Mouse (Mus musculus) MEL (cell line): ENCODE measurements around the gene Nectin2. TPM values are rescaled to one million over a fixed set of nuclear protein-coding genes. Genes with fewer than 3 reads are reported as not detected.

Experiments used
- DNase-seq: peaks from one replicate; pipeline ENCODE4 v3.0.0; 2011; ENCODE audit warnings: low read depth, low spot score
- H3K27ac ChIP-seq: 2 replicates; pipeline ENCODE4 v1.5.1; 2012; ENCODE audit warnings: low read depth, mild to moderate bottlenecking, control low read depth, low read length, moderate library complexity; ENCODE audit not compliant: control insufficient read depth
- H3K27me3 ChIP-seq, 2 experiments: fragments of 150-350 bp in 1 of 2; sonication (generic) in 1 of 2; 2 replicates each; pipeline ENCODE4 v1.6.1; 2012; ENCODE audit warnings: low read length in 2 of 2, mild to moderate bottlenecking in 2 of 2, improper control_type of control experiment in 1 of 2, moderate library complexity in 1 of 2; ENCODE audit not compliant: insufficient read depth in 2 of 2, control insufficient read depth in 1 of 2
- H3K36me3 ChIP-seq, 2 experiments: 2 replicates each; pipeline ENCODE4 v1.6.1; 2012 to 2014; ENCODE audit warnings: low read length in 2 of 2, improper control_type of control experiment in 1 of 2, inconsistent platforms in 1 of 2, mild to moderate bottlenecking in 1 of 2; ENCODE audit not compliant: insufficient read depth in 2 of 2, control insufficient read depth in 1 of 2
- H3K4me1 ChIP-seq, 2 experiments: fragments of 150-350 bp in 1 of 2; sonication (generic) in 1 of 2; 2 replicates each; pipeline ENCODE4 v1.6.1; 2012; ENCODE audit warnings: low read length in 2 of 2, improper control_type of control experiment in 1 of 2, mild to moderate bottlenecking in 1 of 2; ENCODE audit not compliant: insufficient read depth in 2 of 2, control insufficient read depth in 1 of 2
- H3K4me3 ChIP-seq, 2 experiments: fragments of 150-350 bp in 1 of 2; sonication (generic) in 1 of 2; 2 replicates each; pipeline ENCODE4 v1.5.1; 2012; ENCODE audit warnings: low read depth in 2 of 2, low read length in 2 of 2, mild to moderate bottlenecking in 2 of 2, moderate library complexity in 2 of 2, control low read depth in 1 of 2, improper control_type of control experiment in 1 of 2; ENCODE audit not compliant: control insufficient read depth in 1 of 2, insufficient read depth in 1 of 2
- H3K79me2 ChIP-seq: 2 replicates; pipeline ENCODE4 v1.6.1; 2012; ENCODE audit warnings: mild to moderate bottlenecking, low read length, moderate library complexity; ENCODE audit not compliant: control insufficient read depth, poor library complexity, insufficient read depth
- H3K9ac ChIP-seq: 2 replicates; pipeline ENCODE4 v1.6.1; 2012; ENCODE audit warnings: low read depth, mild to moderate bottlenecking, control low read depth, low read length, moderate library complexity; ENCODE audit not compliant: control insufficient read depth, poor library complexity, severe bottlenecking
- H3K9me3 ChIP-seq: fragments of 150-350 bp; sonication (generic); replicated peaks from 2 replicates; pipeline ENCODE4 v1.6.1; 2012; ENCODE audit warnings: mild to moderate bottlenecking, low read length, improper control_type of control experiment, moderate library complexity; ENCODE audit not compliant: insufficient read depth
- ELF1 ChIP-seq: IDR thresholded peaks from 2 replicates; pipeline ENCODE4 v1.6.1; 2014; ENCODE audit warnings: low read depth, mild to moderate bottlenecking, inconsistent platforms, low read length, improper control_type of control experiment, moderate library complexity
- GABPA ChIP-seq: IDR thresholded peaks from 2 replicates; pipeline ENCODE4 v1.6.1; 2012; ENCODE audit warnings: low read depth, mild to moderate bottlenecking, inconsistent platforms, low read length, improper control_type of control experiment, moderate library complexity
- HCFC1 ChIP-seq: IDR thresholded peaks from 2 replicates; pipeline ENCODE4 v1.6.1; 2012; ENCODE audit warnings: low read depth, mild to moderate bottlenecking, inconsistent platforms, low read length, improper control_type of control experiment, moderate library complexity
- JUND ChIP-seq: IDR thresholded peaks from 2 replicates; pipeline ENCODE4 v1.6.1; 2011; ENCODE audit warnings: low read depth, mild to moderate bottlenecking, improper control_type of control experiment, low read length
- KAT2A ChIP-seq: conservative IDR thresholded peaks from 2 replicates; pipeline ENCODE4 v1.6.1; 2012; ENCODE audit warnings: low read depth, low read length, improper control_type of control experiment, inconsistent platforms
- MAFK ChIP-seq: IDR thresholded peaks from 2 replicates; pipeline ENCODE4 v1.6.1; 2011; ENCODE audit warnings: low read depth, mild to moderate bottlenecking, low read length, improper control_type of control experiment, borderline replicate concordance
- MAX ChIP-seq: IDR thresholded peaks from 2 replicates; pipeline ENCODE4 v1.6.1; 2011; ENCODE audit warnings: low read length, improper control_type of control experiment
- MAZ ChIP-seq: IDR thresholded peaks from 2 replicates; pipeline ENCODE4 v1.6.1; 2012; ENCODE audit warnings: low read depth, mild to moderate bottlenecking, inconsistent platforms, low read length, improper control_type of control experiment
- MXI1 ChIP-seq: IDR thresholded peaks from 2 replicates; pipeline ENCODE4 v1.6.1; 2011; ENCODE audit warnings: mild to moderate bottlenecking, low read depth, low read length, improper control_type of control experiment
- MYB ChIP-seq: IDR thresholded peaks from 2 replicates; pipeline ENCODE4 v1.6.1; 2011; ENCODE audit warnings: mild to moderate bottlenecking, low read depth, low read length, improper control_type of control experiment
- NRF1 ChIP-seq: IDR thresholded peaks from 2 replicates; pipeline ENCODE4 v1.6.1; 2014; ENCODE audit warnings: low read depth, mild to moderate bottlenecking, inconsistent platforms, low read length, improper control_type of control experiment, moderate library complexity; ENCODE audit not compliant: poor library complexity, insufficient read depth, severe bottlenecking
- POLR2AphosphoS2 ChIP-seq: IDR thresholded peaks from 2 replicates; pipeline ENCODE4 v1.6.1; 2011; ENCODE audit warnings: low read length, improper control_type of control experiment
- RAD21 ChIP-seq: IDR thresholded peaks from 2 replicates; pipeline ENCODE4 v1.6.1; 2011; ENCODE audit warnings: mild to moderate bottlenecking, low read depth, low read length, improper control_type of control experiment
- SMC3 ChIP-seq: IDR thresholded peaks from 2 replicates; pipeline ENCODE4 v1.6.1; 2011; ENCODE audit warnings: low read depth, low read length, improper control_type of control experiment
- TAL1 ChIP-seq: IDR thresholded peaks from 2 replicates; pipeline ENCODE4 v1.6.1; 2012; ENCODE audit warnings: mild to moderate bottlenecking, inconsistent platforms, low read length, moderate library complexity, mixed read lengths
- UBTF ChIP-seq: IDR thresholded peaks from 2 replicates; pipeline ENCODE4 v1.6.1; 2012; ENCODE audit warnings: low read depth, mild to moderate bottlenecking, inconsistent platforms, low read length, improper control_type of control experiment, moderate library complexity, borderline replicate concordance; ENCODE audit not compliant: insufficient read depth
- USF1 ChIP-seq: IDR thresholded peaks from 2 replicates; pipeline ENCODE4 v1.6.1; 2014; ENCODE audit warnings: low read depth, mild to moderate bottlenecking, inconsistent platforms, low read length, improper control_type of control experiment, moderate library complexity
- USF2 ChIP-seq, 2 experiments: IDR thresholded peaks; 2 replicates each; pipeline ENCODE4 v1.6.1; 2011 to 2012; ENCODE audit warnings: improper control_type of control experiment in 2 of 2, low read length in 2 of 2, borderline replicate concordance in 1 of 2, inconsistent platforms in 1 of 2, low read depth in 1 of 2, mild to moderate bottlenecking in 1 of 2; ENCODE audit not compliant: insufficient read depth in 1 of 2
- ZNF384 ChIP-seq: IDR thresholded peaks from 2 replicates; pipeline ENCODE4 v1.6.1; 2012; ENCODE audit warnings: low read depth, mild to moderate bottlenecking, inconsistent platforms, low read length, improper control_type of control experiment
- polyA plus RNA-seq, 2 experiments: library from polyadenylated mRNA; stranded (reverse) in 1 of 2; unstranded in 1 of 2; fragments of >175 nt in 1 of 2; fragments of >200 nt in 1 of 2; gene quantifications; 2 replicates each; pipeline versions ENCODE4 v1.2.1 to v1.2.4; 2012; ENCODE audit warnings: low replicate concordance in 2 of 2, low read depth in 1 of 2; ENCODE audit not compliant: insufficient read length in 2 of 2, insufficient read depth in 1 of 2, missing spikeins in 1 of 2
- total RNA-seq: library from RNA; depleted of rRNA; stranded (reverse); fragments of 300-350 nt; gene quantifications from 2 replicates; pipeline ENCODE4 v1.2.3, GENCODE M21; 2012

Nectin2 gene
- total and polyA plus RNA-seq, 3 experiments: 6.9 to 25.6 TPM; not detected in 1

DNA sequence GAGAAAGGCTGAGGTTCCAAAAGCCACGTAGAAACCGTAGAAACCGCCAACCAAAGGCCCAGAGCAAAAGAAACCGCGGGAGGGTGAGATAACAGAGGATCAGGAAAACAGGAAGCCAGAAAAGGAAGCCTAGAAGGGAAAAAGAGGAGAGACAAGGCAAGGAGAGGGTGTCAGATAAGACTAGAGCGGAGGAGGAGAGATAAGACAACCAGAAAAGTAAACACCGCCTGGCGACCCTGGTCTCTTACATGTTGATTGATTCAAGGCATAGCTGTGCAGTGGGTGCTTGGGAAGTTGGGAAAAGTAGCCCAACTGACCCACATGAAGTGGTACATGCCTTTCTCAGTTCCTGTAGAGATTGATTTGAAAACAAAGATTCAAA lies 55.1 kb downstream of the Nectin2 start (continued):
- TF ChIP-seq NRF1: no peak
- TF ChIP-seq SMC3: no peak
- no peak for TF ChIP-seq JUND
- TF ChIP-seq MXI1: peak; percentile 75
- no peak for TF ChIP-seq USF2 (IDR thresholded peaks at IDR 0.05; ENCODE audit: borderline replicate concordance in 1 of 2, insufficient read depth in 1 of 2, low read depth in 1 of 2, low read length in 2 of 2)
- no peak for TF ChIP-seq MAX
- 0 out of 2 replicates have a peak, but pooled peaks have one; percentile 26 for TF ChIP-seq ZNF384
- peak; percentile 95 for TF ChIP-seq MYB
- no peak for TF ChIP-seq GABPA
- peak; percentile 59 for TF ChIP-seq POLR2AphosphoS2
- TF ChIP-seq HCFC1: peak; percentile 66
- TF ChIP-seq MAZ: peak; percentile 79
- no peak for TF ChIP-seq UBTF
- no peak for TF ChIP-seq RAD21
- TF ChIP-seq KAT2A: no peak
- peak; percentile 48; the same call in 1 of the 2 replicates for TF ChIP-seq ELF1
- peak; percentile 77 for TF ChIP-seq TAL1
- TF ChIP-seq MAFK: peak; percentile 81; the same call in 1 of the 2 replicates
- TF ChIP-seq, all 39 proteins: peak for 20

DNA sequence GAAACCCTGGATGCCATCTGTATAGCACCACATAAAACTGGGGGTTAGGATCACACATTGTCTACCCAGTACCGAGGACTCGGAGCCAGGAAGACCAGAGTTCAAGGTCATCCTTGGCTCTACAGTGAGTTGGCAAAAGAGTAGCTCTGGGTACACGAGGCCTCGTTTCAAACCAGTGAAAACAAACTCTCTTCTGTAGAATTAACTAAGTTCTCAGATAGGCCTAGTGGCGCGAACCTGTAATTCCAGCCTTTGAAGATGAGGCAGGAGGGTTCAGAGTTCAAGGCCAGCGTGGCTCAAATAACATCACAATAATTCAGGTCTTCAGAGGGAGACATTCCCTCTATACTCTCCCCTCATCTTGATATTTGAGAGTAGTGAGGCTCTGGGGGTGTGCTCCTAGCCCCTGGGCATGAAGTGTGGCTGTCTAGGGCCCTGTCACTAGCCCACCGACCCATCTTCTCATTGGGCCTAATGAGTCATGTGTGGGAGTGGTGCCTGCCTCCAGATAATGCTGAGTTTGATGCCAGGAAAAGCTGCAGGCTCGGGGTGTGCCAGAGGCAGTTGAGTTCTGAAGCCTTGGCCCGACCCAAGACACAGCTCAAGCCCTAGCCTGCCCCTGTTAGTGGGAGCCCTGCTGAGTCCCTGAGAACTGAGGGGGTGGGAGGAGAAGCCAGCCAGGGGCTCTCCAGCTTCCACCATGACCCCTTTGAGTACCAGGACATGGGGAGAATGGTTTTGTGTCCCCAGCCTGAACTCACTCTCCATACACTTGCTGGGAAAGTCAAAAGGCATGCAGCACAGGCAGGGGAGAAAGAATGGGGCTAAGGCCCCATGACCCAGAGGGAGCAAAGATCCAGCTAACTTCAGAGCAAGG lies 55.7 kb downstream of the Nectin2 start:
- H3K9ac ChIP-seq: peak overlapping the region; percentile 65
- no peaks in the 10 kb centered on the region for H3K79me2 ChIP-seq
- H3K36me3 ChIP-seq: peaks cover 0 to 36% of the 10 kb centered on the region in 2 experiments; a peak in 2 of 4 replicates
- no peaks in the 10 kb centered on the region for H3K27me3 ChIP-seq
- no peaks in the 10 kb centered on the region for H3K9me3 ChIP-seq
- peak overlapping the region; percentile 98 for H3K27ac ChIP-seq
- peak; percentile 66 for DNase-seq
- H3K4me3 ChIP-seq: peak overlapping the region; percentile 3 to 15; a peak in 2 of 4 replicates
- TF ChIP-seq POLR2AphosphoS2 (no peak), USF1 (peak; percentile 63)
- H3K4me1 ChIP-seq: peaks cover 14 to 39% of the 10 kb centered on the region in 2 experiments
